Mouse (Mus musculus) kidney, postnatal 4 days (tissue): ENCODE measurements around the gene Utp15.
A peak's percentile ranks its signal among the peaks of the same experiment; 100 is the strongest.

Source experiments
- DNase-seq, 2 experiments: peaks; one replicate each; pipeline ENCODE4 v3.0.0; 2021; ENCODE audit warnings: mixed read lengths in 2 of 2

Gene Utp15

DNA sequence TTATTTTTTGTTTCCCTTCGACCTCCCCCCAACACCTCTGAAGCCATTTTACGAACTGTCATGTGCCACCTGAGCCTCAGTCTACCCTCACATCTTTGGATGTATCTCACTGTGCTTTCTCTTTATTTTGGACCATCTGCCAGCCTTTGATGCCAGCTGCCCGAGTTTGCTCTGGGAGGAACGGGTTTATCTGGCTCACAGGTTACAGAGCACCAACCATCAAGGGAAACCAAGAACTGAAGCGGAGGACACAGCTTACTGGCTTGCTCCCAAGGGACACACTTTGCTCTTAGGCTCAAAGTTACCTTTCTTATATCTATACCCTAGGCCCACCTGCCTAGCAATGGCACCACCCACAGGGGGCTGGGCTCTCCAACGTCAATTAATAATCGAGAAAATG, 17.5 kb downstream of the Utp15 start:
- no peak for DNase-seq

DNA sequence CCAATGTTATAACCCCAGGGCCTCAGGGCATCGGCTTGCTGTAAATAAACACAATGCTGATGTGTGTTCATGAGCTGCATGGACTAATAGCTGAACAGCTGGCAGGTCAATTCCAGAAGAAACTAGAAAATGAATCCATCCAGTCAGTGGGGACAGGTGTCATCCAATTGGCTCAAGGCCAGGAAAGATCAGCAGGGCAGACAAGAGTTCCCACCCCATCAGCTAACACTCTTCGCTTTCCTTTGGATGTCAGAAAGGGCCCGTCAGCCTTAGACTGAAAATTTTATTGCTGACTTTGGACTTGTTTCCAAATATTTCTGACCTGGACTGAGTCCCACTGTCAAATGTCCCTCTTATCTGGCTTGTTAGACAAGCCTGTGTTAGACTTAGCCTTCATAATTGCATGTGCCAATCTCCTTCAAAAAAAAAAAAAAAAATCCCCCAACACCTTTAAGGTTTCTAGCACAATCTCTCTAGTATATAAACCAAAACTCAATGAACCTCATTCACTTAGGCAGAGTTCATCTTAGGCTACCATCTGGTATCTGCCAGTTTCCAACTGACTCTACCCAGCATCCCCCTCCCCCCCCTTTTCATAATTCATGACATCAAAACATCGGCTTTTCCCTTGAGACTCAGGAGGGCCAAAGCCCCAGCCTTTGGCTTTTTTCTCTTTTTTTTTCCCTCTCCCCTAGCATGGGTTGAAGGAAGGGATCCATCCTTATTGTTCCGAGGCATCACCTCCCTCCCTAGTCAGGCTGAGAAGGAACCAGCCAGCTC, 18.1 kb downstream of the Utp15 start:
- no peak for DNase-seq

DNA sequence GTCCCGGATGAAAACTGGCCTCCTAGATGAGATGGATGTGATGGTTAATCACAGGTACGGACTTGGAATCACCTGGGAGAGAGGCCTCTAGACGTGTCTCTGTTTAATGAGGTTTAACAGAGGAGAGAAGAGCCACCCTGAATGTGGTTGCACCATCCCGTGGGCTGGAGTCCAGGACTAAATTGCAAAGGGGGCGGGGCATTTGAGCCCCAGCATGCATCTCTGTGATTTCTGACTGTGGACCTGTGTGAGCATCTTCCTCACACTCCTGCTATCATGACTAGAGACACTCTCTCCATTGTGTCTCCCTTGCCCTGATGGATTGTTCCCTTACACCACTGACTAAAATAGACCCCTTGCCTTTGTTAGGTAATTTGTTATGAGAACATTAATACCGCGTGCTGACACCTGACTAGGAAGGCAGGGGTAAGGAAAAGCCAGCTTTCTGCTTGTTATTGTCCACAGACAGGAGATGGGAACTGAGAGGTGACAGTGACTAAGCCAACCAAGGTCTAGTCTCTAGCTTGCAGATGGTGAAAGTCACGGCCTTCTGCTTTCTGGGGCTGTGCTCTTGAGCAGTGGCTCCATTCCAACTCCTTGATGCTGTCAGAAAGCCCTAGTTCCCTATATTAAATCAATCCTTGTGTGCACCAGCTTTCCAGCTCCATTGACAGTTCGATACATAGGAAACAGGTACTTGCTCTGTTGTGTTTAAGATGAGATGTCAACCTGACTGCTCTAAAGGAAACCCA, 21.1 kb downstream of the Utp15 start:
- no peak for DNase-seq

DNA sequence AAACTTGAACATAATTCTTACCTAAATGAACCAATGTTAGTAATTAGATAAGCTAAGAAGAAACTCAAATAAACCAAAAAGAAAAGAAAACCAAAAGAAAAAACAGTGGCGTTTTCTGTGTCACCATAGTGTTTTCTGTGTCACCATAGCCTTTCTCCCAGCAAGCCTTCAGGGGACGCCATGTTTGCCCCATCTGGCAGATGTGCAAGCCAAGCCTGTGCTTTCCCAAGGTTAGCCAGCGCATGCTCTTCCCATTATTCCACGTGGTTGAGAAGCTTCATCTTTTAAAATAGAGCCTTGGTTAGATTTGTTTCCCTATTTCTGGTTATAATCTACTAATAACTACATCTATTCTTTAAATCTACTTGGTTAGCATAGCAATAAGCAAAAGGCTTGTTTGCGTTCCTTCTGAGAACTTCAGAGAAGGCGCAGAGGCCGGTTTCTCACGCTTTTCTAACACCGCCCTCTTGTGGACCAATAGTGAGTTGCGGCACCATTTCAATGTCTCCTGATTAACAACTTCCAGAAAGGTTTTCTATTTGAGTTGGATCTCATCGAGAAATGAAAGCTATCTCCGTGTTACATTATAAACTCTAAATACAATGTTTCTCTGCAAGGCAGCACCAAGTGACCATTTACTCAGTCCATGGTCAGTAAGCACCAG, 22.7 kb downstream of the Utp15 start:
- peak; percentile 86 for DNase-seq

DNA sequence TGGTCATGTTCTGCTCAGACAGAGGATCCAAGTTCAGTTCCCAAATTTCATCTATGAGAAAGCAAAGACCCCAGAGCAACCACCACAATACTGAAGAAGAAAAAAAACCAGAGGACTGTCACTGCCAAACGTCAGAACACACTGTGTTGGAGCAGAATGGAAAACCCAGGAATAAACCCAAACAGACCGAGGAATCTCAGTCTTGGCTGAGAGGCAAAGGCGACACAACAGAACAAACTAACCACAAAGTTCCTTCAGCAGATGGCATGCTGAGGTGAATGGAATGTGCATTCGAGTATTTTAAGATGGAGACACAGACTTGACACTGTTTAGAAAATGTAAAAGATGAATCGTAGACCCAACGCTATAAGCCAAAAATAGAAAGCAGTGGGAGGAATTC, 27.4 kb downstream of the Utp15 start:
- DNase-seq = no peak

DNA sequence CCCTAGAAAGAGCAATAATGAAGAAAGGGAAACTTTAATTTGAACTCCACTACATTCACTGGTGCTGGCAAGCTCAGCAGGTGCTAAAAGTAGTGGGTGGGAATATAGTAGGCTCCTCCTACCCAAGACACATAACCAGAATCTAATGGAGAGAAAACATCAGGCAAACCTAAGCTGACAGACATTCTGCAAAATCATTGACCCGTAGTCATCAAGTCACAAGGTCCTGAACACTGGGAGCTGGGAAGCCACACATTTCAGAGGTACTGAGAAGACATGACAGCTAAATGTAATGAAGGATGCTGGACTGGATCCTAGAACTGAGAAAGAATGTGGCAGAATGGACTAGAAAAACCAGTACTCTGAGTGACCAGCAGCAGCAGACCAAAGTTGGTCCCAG, 32.3 kb downstream of the Utp15 start:
- DNase-seq = no peak

DNA sequence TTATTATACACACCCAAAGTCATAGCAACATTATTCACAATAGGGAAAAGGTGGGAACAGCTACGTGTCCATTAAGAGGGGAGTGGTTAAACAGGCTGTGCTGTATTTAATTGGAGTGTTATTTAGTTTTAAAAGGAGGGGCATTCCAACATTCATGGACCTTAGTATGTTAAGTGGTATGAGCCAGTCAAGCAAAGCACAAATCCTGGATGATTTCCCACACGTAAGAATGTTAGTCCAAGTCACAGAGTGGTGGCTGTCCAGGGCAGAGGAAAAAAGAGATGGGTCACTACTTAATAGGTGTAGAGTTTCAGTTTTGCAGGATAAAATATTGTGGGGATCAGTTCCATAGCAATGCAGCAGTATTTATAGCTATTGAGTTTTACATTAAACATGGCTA, 36.6 kb downstream of the Utp15 start:
- no peak for DNase-seq

DNA sequence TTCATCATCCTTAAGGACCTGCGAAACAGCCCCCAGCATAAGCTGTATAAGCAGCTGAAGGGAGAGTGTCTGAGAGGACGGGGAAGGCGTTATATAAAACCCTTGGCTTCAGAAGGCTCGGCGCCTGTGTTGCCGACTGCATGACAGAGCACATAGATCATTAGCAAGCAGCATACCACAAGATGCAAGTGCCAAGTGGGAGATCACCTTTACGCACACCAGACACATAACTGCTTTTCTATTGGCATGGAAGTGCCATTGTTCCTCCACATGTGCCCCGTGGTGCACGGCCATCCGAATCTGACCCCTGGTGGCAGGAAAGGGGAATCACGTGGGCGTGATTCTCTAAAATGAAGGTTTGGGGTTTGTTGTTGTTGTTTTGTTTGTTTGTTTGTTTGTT, 40.0 kb downstream of the Utp15 start:
- DNase-seq = peak; percentile 63 to 65

DNA sequence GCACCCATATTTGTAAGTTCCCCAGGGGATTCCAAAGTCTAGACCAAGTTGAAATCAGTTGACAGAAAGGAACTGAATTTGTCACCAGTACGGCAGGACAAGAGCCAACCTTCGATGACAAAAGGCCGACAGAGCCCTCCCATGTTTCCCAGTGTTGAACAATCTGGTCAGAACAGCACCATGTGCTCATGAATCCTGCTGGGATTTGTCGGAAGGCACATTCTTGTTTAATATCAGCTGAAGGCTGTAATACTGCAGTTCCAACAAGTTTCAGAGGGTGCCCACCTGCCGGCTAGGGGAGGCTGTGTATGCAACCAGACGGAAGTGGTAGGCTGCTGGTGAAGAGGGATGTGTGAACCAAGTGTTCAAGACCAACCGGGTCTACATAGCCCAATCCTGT, 52.7 kb downstream of the Utp15 start:
- no peak for DNase-seq

DNA sequence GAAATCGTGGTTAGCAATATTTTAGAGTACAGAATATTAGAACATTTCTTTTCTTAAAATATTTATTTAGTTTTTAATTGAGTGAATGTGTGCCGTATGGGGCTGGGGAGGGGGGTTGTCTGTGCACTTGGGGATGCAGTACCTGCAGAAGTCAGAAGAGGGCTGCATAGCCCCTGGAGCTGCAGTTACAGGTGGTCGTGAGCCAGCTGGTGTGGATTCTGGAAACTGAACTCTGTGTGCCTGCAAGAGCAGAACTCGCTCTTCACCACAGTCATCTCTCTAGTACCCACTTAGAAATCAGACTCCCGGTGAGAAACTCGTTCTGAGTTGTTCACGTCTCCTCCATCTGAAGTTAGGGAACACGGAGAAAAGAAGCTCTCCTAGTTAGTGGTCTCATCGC, 54.0 kb downstream of the Utp15 start:
- peak; percentile 54 to 63 for DNase-seq

DNA sequence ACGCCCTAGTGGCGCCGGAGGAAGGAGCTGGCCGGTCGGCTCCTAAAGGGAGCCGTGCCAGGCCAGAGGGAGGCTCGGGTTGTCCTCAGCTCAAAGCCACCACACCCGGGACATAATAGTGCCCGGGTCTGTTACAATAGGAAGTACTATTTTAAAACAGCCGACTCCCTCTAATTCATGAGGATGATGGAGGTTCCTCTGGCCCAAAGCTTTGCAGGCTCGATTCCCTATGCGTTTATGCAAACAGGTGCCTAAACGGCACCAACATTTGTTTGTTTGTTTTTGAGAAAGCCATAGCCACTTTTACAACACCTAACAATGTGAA, 56.3 kb downstream of the Utp15 start:
- DNase-seq = no peak

DNA sequence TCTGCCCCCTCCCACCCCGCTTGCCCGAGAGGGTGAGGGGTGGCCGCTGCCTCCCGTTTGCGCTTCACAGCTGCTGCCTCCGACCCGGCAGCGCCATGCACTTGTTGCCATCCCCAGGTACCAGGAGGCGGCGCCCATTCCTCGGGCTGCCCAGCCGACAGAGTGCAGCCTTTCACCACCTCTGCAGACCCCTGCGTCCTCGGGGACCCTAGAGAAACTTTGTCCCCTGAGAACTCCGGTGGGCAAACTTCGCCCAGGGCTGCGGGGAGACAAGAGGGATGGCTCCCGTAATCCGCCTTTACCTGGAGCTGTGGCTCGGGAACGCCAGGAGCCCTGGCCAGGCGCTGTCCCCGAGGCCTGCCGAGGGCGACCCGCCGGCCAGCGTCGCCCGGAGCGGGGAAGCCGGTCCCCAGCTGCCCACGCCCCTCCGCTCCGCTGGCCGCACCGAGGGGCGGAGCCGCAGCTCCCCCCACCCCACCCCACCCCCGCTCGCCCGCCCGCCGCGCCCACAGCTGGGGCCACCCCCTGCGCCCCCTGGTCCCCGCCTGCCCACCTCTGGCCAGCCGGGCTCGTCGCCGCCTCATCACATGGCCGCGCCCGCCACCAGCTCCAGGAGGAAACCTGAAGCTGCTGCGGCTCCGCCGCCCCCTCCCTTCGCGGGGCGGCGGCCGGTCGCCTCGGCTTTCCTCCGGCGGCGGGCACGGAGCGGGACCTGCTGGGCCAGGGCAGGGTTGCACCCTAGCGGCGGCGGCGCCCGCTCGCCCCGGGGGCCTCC, 56.9 kb downstream of the Utp15 start, which contains the start of gene Arhgef28:
TSS of gene Arhgef28 (minus strand) at position 669 of the 775 bp plus-strand sequence.
- DNase-seq = peak; percentile 80 to 89

DNA sequence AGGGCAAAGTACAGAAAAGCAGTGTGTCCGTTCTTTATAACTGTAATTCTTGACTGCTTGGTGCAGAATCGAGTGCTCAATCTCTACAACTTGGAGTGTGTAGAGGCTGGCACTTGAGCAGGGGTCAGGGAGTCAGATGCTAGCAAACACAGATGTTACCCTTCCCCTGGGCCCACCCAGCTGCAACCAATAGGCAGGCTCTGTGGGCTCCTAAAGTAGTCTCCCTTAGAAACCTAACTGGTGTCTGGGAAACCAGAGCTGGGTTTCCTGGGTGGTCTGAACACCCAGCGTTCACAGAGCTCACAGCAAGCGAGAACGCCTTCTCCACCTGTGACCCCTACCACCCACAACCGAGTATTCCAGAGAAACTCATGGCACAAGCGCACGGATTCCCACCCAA, 57.7 kb downstream of the Utp15 start:
- peak; percentile 12 to 19 for DNase-seq

DNA sequence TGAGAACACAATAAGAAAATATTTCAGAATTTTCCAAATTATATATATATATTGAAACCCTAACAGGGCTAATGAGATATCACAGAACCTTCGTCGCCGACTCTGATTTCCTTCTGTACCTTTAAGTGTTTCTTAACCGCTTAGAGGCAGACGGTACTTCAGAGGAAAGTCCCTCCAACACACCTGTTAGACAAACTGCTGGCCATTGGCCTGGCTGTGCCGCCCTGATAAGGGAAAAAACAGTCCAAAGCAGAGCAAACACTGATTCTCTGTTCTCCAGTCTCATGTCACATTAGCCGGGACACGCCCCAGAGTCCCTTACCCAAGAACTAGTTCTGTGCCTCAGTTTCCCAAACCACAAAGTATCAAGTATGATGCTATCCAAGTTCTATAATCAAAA, 58.5 kb downstream of the Utp15 start:
- DNase-seq = no peak

DNA sequence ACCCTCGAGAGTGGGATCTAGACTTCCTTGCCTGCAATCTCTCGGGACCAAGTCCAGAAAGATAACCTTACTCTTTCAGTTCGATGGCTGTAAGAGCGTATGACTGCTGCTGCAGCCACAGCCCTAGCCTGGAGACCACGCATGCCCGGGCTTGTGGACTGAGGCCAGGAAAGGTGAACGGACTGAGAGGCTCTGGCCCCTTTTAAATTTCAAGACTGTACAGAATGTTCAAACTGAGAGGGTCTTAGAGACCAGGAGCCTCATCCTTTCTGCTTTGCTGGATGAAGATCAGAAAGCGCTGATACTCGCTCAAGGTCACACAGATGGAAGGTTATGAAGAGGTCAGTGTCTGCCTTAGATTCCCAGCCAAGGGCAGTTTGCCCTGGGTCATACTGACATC, 61.4 kb downstream of the Utp15 start:
- no peak for DNase-seq
